Comparison of ENCODE assay signal across 14 mouse cellular contexts in genomic region chr7:6214691-6215090, GRCm38 (mm10). TPM values are rescaled to one million over a fixed set of nuclear protein-coding genes. Genes with fewer than 3 reads are reported as not detected.
"Had no signal": no experiment of that assay in that cellular context is flagged by ENCODE, and none has a peak within 500 bp of the region (broad histone marks: within the 10 kb centered on the region; RNA-seq: fewer than 3 reads in every experiment).

No protein-coding gene starts in this region.

RNA-seq across cellular contexts. Expression of gene Zscan5b, which starts 7.4 kb away (rescaled TPM):
- total RNA-seq: neutrophil, adult 5-6 weeks had no signal
- polyA plus RNA-seq: neural tube, embryonic 13.5 days; neural tube, embryonic 14.5 days; neural tube, embryonic 15.5 days; small intestine, adult 2 months; spleen, adult 2 months; stomach, embryonic 14.5 days; stomach, embryonic 15.5 days; stomach, embryonic 16.5 days; stomach, postnatal 0 days; thymus, adult 2 months; thymus, postnatal 0 days; urinary bladder, adult 2 months had no signal

RNA-seq across cellular contexts. Expression of gene Galp, which starts 17.8 kb away (rescaled TPM):
- total RNA-seq: neutrophil, adult 5-6 weeks had no signal
- polyA plus RNA-seq: neural tube, embryonic 13.5 days; neural tube, embryonic 14.5 days; neural tube, embryonic 15.5 days; small intestine, adult 2 months; spleen, adult 2 months; stomach, embryonic 14.5 days; stomach, embryonic 15.5 days; stomach, embryonic 16.5 days; stomach, postnatal 0 days; testis, adult 2 months; thymus, adult 2 months; thymus, postnatal 0 days; urinary bladder, adult 2 months had no signal

RNA-seq across cellular contexts. Expression of gene Epp13, which starts 37.8 kb away (rescaled TPM):
- total RNA-seq: neutrophil, adult 5-6 weeks had no signal
- polyA plus RNA-seq: neural tube, embryonic 13.5 days; neural tube, embryonic 14.5 days; neural tube, embryonic 15.5 days; small intestine, adult 2 months; spleen, adult 2 months; stomach, embryonic 14.5 days; stomach, embryonic 15.5 days; stomach, embryonic 16.5 days; stomach, postnatal 0 days; thymus, adult 2 months; urinary bladder, adult 2 months had no signal
